Mouse (Mus musculus) T-helper 17 cell (primary cell): ENCODE results near the gene Naa16.
"Not testable (repeated sequence)": the region's sequence is repeated elsewhere in the genome, so short reads cannot be mapped to it uniquely, and the experiment has no call there.

Source experiments
- in situ Hi-C, 2 experiments: fragments of 300-600 bp; cut with MboI, MseI; formaldehyde crosslinking; loops; 1 replicate in 1 of 2; 2 replicates in 1 of 2; pipeline ENCODE4 v1.15.1; 2025; ENCODE audit warnings: high pct_unique_total_duplicates in 2 of 2

Gene Naa16

GRCm38 (mm10) chr14:79390265-79390926 is at the start of gene Naa16:
Gene Naa16 (minus strand): TSS chr14:79390778.
- in situ Hi-C loops = loop anchor here (5.0 to 25.0 kb wide), 2 partner anchors 92 to 172 kb away; partner anchors contain the start of genes Elf1 (in 1 of the 2) and Wbp4 (in 1 of the 2)

- in situ Hi-C loops = no loop called here
Observed at GRCm38 (mm10) chr14:79434068-79434467, 43.5 kb upstream of the Naa16 start.

- in situ Hi-C loops = not testable (repeated sequence)
Observed at GRCm38 (mm10) chr14:79426730-79427365, 36.3 kb upstream of the Naa16 start.

- in situ Hi-C loops = no loop called here
Observed at GRCm38 (mm10) chr14:79425979-79426729, 35.6 kb upstream of the Naa16 start, which contains the start of gene Kbtbd7. Gene Kbtbd7 (plus strand): TSS chr14:79426511.

- in situ Hi-C loops = no loop called here
Observed at GRCm38 (mm10) chr14:79420083-79420685, 29.6 kb upstream of the Naa16 start.

- in situ Hi-C loops = no loop called here
Observed at GRCm38 (mm10) chr14:79413121-79413520, 22.5 kb upstream of the Naa16 start.

- in situ Hi-C loops = no loop called here
Observed at GRCm38 (mm10) chr14:79410662-79411061, 20.1 kb upstream of the Naa16 start.

- in situ Hi-C loops = loop anchor here in 1 of 2 experiments (10.0 kb wide), 1 partner anchor 505 kb away; no protein-coding TSS in a partner anchor
Observed at GRCm38 (mm10) chr14:79409278-79409830, 18.8 kb upstream of the Naa16 start.

- in situ Hi-C loops = loop anchor here in 1 of 2 experiments (10.0 kb wide), 1 partner anchor 507 kb away; no protein-coding TSS in a partner anchor
Observed at GRCm38 (mm10) chr14:79407641-79408040, 17.1 kb upstream of the Naa16 start.

GRCm38 (mm10) chr14:79397321-79398122 is 6.9 kb upstream of the Naa16 start, which contains the start of gene Mtrf1:
Gene Mtrf1 (plus strand): TSS chr14:79397772.
- in situ Hi-C loops = loop anchor here (25.0 kb wide), 1 partner anchor 165 kb away; no protein-coding TSS in a partner anchor

- in situ Hi-C loops = loop anchor here (5.0 to 25.0 kb wide), 2 partner anchors 88 to 168 kb away; partner anchors contain the start of genes Elf1 (in 1 of the 2) and Wbp4 (in 1 of the 2)
Observed at GRCm38 (mm10) chr14:79394564-79394963, 4.0 kb upstream of the Naa16 start.

- in situ Hi-C loops = loop anchor here (5.0 to 25.0 kb wide), 2 partner anchors 89 to 169 kb away; partner anchors contain the start of genes Elf1 (in 1 of the 2) and Wbp4 (in 1 of the 2)
Observed at GRCm38 (mm10) chr14:79393289-79393688, 2.7 kb upstream of the Naa16 start.

- in situ Hi-C loops = loop anchor here (5.0 to 25.0 kb wide), 3 partner anchors 55 to 173 kb away; partner anchors contain the start of genes Elf1 (in 1 of the 2) and Wbp4 (in 1 of the 2)
Observed at GRCm38 (mm10) chr14:79389438-79390264, 927 bp downstream of the Naa16 start.

GRCm38 (mm10) chr14:79388304-79388703 is 2.3 kb downstream of the Naa16 start:
- in situ Hi-C loops = loop anchor here (10.0 to 25.0 kb wide), 2 partner anchors 54 to 174 kb away; no protein-coding TSS in a partner anchor

GRCm38 (mm10) chr14:79383120-79383519 is 7.5 kb downstream of the Naa16 start:
- in situ Hi-C loops = loop anchor here (10.0 to 25.0 kb wide), 2 partner anchors 48 to 179 kb away; no protein-coding TSS in a partner anchor

- in situ Hi-C loops = loop anchor here (5.0 to 25.0 kb wide), 2 partner anchors 35 to 185 kb away; no protein-coding TSS in a partner anchor
Observed at GRCm38 (mm10) chr14:79377041-79377440, 13.5 kb downstream of the Naa16 start.

GRCm38 (mm10) chr14:79358055-79358454 is 32.5 kb downstream of the Naa16 start:
- in situ Hi-C loops = no loop called here

GRCm38 (mm10) chr14:79346384-79346783 is 44.2 kb downstream of the Naa16 start:
- in situ Hi-C loops = no loop called here

- in situ Hi-C loops = loop anchor here in 1 of 2 experiments (10.0 kb wide), 1 partner anchor 49 kb away; no protein-coding TSS in a partner anchor
Observed at GRCm38 (mm10) chr14:79335613-79336012, 55.0 kb downstream of the Naa16 start.
